Comparison of ENCODE assay signal across 16 mouse cellular contexts in genomic region chr19:19033974-19034373, GRCm38 (mm10).
"Had no signal": no experiment of that assay in that cellular context is flagged by ENCODE, and none has a peak within 500 bp of the region (broad histone marks: within the 10 kb centered on the region; RNA-seq: fewer than 3 reads in every experiment).

No protein-coding gene starts in this region.

- H3K4me2 ChIP-seq: neural tube, embryonic 12.5 days; neural tube, embryonic 13.5 days; neural tube, embryonic 15.5 days; stomach, embryonic 15.5 days had no signal

- H3K9ac ChIP-seq: neural tube, embryonic 12.5 days; neural tube, embryonic 13.5 days; neural tube, embryonic 15.5 days; stomach, embryonic 15.5 days had no signal

- H3K36me3 ChIP-seq: neural tube, embryonic 12.5 days; neural tube, embryonic 13.5 days; neural tube, embryonic 15.5 days; stomach, embryonic 15.5 days had no signal

- H3K9me3 ChIP-seq: neural tube, embryonic 12.5 days; neural tube, embryonic 13.5 days; neural tube, embryonic 15.5 days; stomach, embryonic 15.5 days had no signal

- DNase-seq: right cerebral cortex, adult 18-20 months; right cerebral cortex, postnatal 14 days; right cerebral cortex, postnatal 25 days; right cerebral cortex, postnatal 4 days; spleen, adult 18-20 months; thymus, adult 18-20 months; thymus, adult 2 months; thymus, postnatal 14 days; thymus, postnatal 25 days; thymus, postnatal 36 days; thymus, postnatal 4 days had no signal

- H3K4me1 ChIP-seq: neural tube, embryonic 12.5 days; neural tube, embryonic 13.5 days; neural tube, embryonic 15.5 days; stomach, embryonic 15.5 days had no signal

- H3K27me3 ChIP-seq: neural tube, embryonic 12.5 days; neural tube, embryonic 13.5 days; neural tube, embryonic 15.5 days; stomach, embryonic 15.5 days had no signal

- H3K4me3 ChIP-seq: neural tube, embryonic 12.5 days; neural tube, embryonic 13.5 days; neural tube, embryonic 15.5 days; stomach, embryonic 15.5 days had no signal

- H3K27ac ChIP-seq: neural tube, embryonic 12.5 days; neural tube, embryonic 13.5 days; neural tube, embryonic 15.5 days; stomach, embryonic 15.5 days; stomach, postnatal 0 days had no signal
